Mouse (Mus musculus) G1E (cell line): ENCODE data around the gene Gimap7. TPM values are rescaled to one million over a fixed set of nuclear protein-coding genes. Genes with fewer than 3 reads are reported as not detected.

Experiments
- ATAC-seq: 2 replicates; pipeline ENCODE4 v1.8.0; 2016; ENCODE audit warnings: mild to moderate bottlenecking; ENCODE audit not compliant: insufficient number of reproducible peaks, poor library complexity, low FRiP score, severe bottlenecking; ENCODE audit errors: extremely low read depth
- DNase-seq: peaks from one replicate; pipeline ENCODE4 v3.0.0; 2012; ENCODE audit warnings: low spot score
- H3K27me3 ChIP-seq: 2 replicates; pipeline ENCODE4 v1.6.1; 2012; ENCODE audit warnings: mild to moderate bottlenecking, low read length, inconsistent platforms; ENCODE audit not compliant: insufficient read depth
- H3K36me3 ChIP-seq: replicated peaks from 2 replicates; pipeline ENCODE3; 2012; ENCODE audit warnings: mild to moderate bottlenecking, inconsistent platforms
- H3K4me1 ChIP-seq: 2 replicates; pipeline ENCODE4 v1.6.1; 2012; ENCODE audit warnings: low read depth, low read length, inconsistent platforms, mixed read lengths; ENCODE audit not compliant: insufficient read depth
- H3K4me3 ChIP-seq: 2 replicates; pipeline ENCODE4 v1.5.1; 2012; ENCODE audit warnings: low read depth, mild to moderate bottlenecking, inconsistent platforms, low read length, moderate library complexity, mixed read lengths
- H3K9me3 ChIP-seq: replicated peaks from 2 replicates; pipeline ENCODE4 v1.6.1; 2012; ENCODE audit warnings: inconsistent platforms
- CTCF ChIP-seq: IDR thresholded peaks from 2 replicates; pipeline ENCODE4 v1.5.1; 2012; ENCODE audit warnings: low read depth, low read length, inconsistent platforms, mixed read lengths
- GATA1 ChIP-seq: IDR thresholded peaks from 2 replicates; pipeline ENCODE4 v1.6.1; 2012; ENCODE audit warnings: borderline replicate concordance, low read length, inconsistent platforms, mixed read lengths
- GATA2 ChIP-seq: IDR thresholded peaks from 2 replicates; pipeline ENCODE4 v1.6.1; 2012; ENCODE audit warnings: low read depth, low read length, inconsistent platforms, borderline replicate concordance
- POLR2AphosphoS5 ChIP-seq: IDR thresholded peaks from 2 replicates; pipeline ENCODE4 v1.6.1; 2012; ENCODE audit warnings: low read depth, low read length, inconsistent platforms; ENCODE audit not compliant: insufficient replicate concordance
- TAL1 ChIP-seq: conservative IDR thresholded peaks from 2 replicates; pipeline ENCODE4 v1.6.1; 2012; ENCODE audit warnings: low read depth, low read length, inconsistent platforms, mixed read lengths
- polyA plus RNA-seq: library from polyadenylated mRNA; stranded (reverse); fragments of >175 nt; gene quantifications from 2 replicates; pipeline ENCODE4 v1.2.3, GENCODE M21; 2012
- total RNA-seq, 2 experiments: library from RNA; stranded (forward) in 1 of 2; stranded (reverse) in 1 of 2; fragments of 200-1000 nt in 1 of 2; fragments of >200 nt in 1 of 2; fragmentation: Nextera tagmentation in 1 of 2; gene quantifications; 2 replicates each; pipeline ENCODE4 v1.2.3; 2014 to 2017

Gimap7 gene
- total and polyA plus RNA-seq, 3 experiments, result 0.22 TPM; not detected in 2

- Histone ChIP-seq H3K27me3 (peaks cover 13% of the 10 kb centered on the region), H3K4me1 (no peaks in the 10 kb centered on the region), H3K36me3 (no peaks in the 10 kb centered on the region), H3K4me3 (no peak overlapping the region), H3K9me3 (no peaks in the 10 kb centered on the region)
- TF ChIP-seq POLR2AphosphoS5 (no peak), GATA2 (no peak), TAL1 (no peak), CTCF (no peak), GATA1 (no peak)
- DNase-seq (no peak), ATAC-seq (no peak)
Observed at GRCm38 (mm10) chr6:48696830-48697554, 21.4 kb upstream of the Gimap7 start.

DNA sequence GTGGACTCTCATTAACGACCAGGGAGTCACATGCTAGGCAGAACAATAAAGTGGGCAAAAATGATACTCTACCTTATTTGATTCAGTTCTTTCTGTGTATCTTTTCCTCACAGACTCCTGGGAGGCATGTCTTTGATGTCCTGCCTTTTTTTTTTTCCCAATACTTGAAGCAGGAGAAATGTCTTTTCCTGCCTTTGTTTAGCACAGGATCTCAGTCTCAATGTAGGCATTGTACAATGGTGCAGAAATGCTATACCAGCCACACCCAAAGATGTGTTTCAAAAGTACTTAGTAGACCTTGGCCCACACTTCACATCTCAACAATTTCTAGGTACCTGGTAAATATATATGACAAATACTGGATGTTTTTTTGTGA, 20.9 kb upstream of the Gimap7 start:
- Histone ChIP-seq H3K4me1 (no peaks in the 10 kb centered on the region), H3K36me3 (no peaks in the 10 kb centered on the region), H3K9me3 (no peaks in the 10 kb centered on the region), H3K27me3 (peaks cover 13% of the 10 kb centered on the region), H3K4me3 (no peak overlapping the region)
- TF ChIP-seq TAL1 (no peak), POLR2AphosphoS5 (no peak)
- ATAC-seq, result no peak
- DNase-seq, result no peak

DNA sequence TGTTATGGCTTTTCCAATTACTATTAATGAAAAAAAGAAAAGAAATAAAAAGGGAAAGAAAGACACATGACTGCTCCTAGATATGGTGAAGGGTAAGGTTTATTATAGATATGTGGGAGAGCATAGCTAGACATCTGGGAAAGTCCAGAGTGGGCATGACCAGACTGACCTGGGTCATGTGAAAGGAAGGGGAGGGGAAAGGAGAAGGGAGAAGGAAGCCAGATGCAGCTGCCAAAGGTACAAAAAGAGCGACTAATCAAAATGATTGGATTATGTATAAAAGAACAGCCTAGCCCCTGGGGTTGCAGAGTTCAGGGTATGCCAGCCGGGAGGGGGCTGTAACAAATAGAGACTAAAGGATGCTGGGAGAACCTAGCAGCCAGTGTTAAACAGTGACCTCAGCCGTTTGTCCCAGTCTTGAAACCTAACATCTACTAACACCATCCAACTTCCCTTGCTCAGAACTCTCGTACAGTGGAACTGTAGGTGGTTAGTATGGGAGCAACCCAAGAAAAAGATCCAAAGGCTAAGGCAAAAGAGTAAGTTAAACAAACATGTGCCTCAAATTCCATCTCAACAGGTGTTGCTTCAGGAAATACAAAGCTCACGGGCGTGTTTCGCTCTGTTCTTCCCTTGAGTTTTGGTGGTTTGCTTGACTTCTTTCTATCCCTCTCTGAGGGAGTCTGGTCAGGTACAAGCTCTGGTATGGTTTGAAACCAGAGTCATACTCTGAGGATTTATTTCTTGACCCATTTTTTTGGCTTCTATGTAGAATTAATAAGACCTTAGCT, 20.2 kb upstream of the Gimap7 start:
- Histone ChIP-seq H3K36me3 (no peaks in the 10 kb centered on the region), H3K4me1 (no peaks in the 10 kb centered on the region), H3K4me3 (no peak overlapping the region), H3K27me3 (peaks cover 13% of the 10 kb centered on the region), H3K9me3 (no peaks in the 10 kb centered on the region)
- TF ChIP-seq TAL1 (no peak), GATA1 (no peak), CTCF (no peak), POLR2AphosphoS5 (no peak), GATA2 (no peak)
- ATAC-seq, result no peak
- DNase-seq, result no peak

GRCm38 (mm10) chr6:48698888-48699287, 19.5 kb upstream of the Gimap7 start:
- ATAC-seq, result no peak
- no peaks in the 10 kb centered on the region for H3K4me1 ChIP-seq
- no peak for DNase-seq

GRCm38 (mm10) chr6:48700251-48701075, 18.0 kb upstream of the Gimap7 start:
- no peaks in the 10 kb centered on the region for H3K4me1 ChIP-seq
- no peaks in the 10 kb centered on the region for H3K36me3 ChIP-seq
- ATAC-seq, result no peak
- TF ChIP-seq GATA1 (no peak), CTCF (no peak), TAL1 (no peak), POLR2AphosphoS5 (no peak), GATA2 (no peak)
- no peaks in the 10 kb centered on the region for H3K9me3 ChIP-seq
- no peak overlapping the region for H3K4me3 ChIP-seq
- H3K27me3 ChIP-seq, result peaks cover 10% of the 10 kb centered on the region; the same call in 1 of the 2 replicates
- no peak for DNase-seq

More at GRCm38 (mm10) chr6:48698888-48699287, 19.5 kb upstream of the Gimap7 start:
- TF ChIP-seq POLR2AphosphoS5, result no peak
- Histone ChIP-seq H3K4me3 (no peak overlapping the region), H3K27me3 (peaks cover 13% of the 10 kb centered on the region), H3K36me3 (no peaks in the 10 kb centered on the region), H3K9me3 (no peaks in the 10 kb centered on the region)

- H3K4me1 ChIP-seq, result no peaks in the 10 kb centered on the region
- H3K36me3 ChIP-seq, result no peaks in the 10 kb centered on the region
- no peak overlapping the region for H3K4me3 ChIP-seq
- H3K9me3 ChIP-seq, result no peaks in the 10 kb centered on the region
- ATAC-seq (no peak), DNase-seq (no peak)
- peaks cover 15% of the 10 kb centered on the region; the same call in 1 of the 2 replicates for H3K27me3 ChIP-seq
- TF ChIP-seq GATA1 (no peak), CTCF (no peak), POLR2AphosphoS5 (no peak), GATA2 (no peak), TAL1 (no peak)
Observed at GRCm38 (mm10) chr6:48702146-48702545, 16.3 kb upstream of the Gimap7 start.
